ENCODE assay signal across 13 mouse cellular contexts in genomic region chr19:45153311-45154058, GRCm38 (mm10). TPM values are rescaled to one million over a fixed set of nuclear protein-coding genes. Genes with fewer than 3 reads are reported as not detected.
DNase-seq lines count a peak whose midpoint lies in the region; ATAC-seq and TF ChIP-seq lines count a peak whose summit lies in the region.
"Had no signal": no experiment of that assay in that cellular context is flagged by ENCODE, and none has a peak within 500 bp of the region (broad histone marks: within the 10 kb centered on the region; RNA-seq: fewer than 3 reads in every experiment).

No protein-coding gene starts in this region.

- H3K9me3 ChIP-seq in heart, embryonic 16.5 days (replicated peaks; ENCODE audit: control insufficient read depth, low read length) = no peaks in the 10 kb centered on the region
- no peaks in the 10 kb centered on the region for H3K9me3 ChIP-seq in ES-Bruce4 (replicated peaks; ENCODE audit: control insufficient read depth, insufficient read depth, low read length, poor library complexity, severe bottlenecking)
- H3K9me3 ChIP-seq in limb, embryonic 12.5 days = no peaks in the 10 kb centered on the region

- no peak for TF ChIP-seq POLR2A in ES-Bruce4 (IDR thresholded peaks at IDR 0.05; ENCODE audit: insufficient read depth, low read length)

- intact Hi-C loops in heart, postnatal 36 days (cut with DNase I) = no loop called here

- TF ChIP-seq CTCF in ES-Bruce4 (IDR thresholded peaks at IDR 0.05; ENCODE audit: low read depth, low read length) = no peak

- H3K4me2 ChIP-seq in heart, embryonic 16.5 days (ENCODE audit: low read depth, low read length) = peak overlapping the region; percentile 38
- peak overlapping the region; percentile 27 for H3K4me2 ChIP-seq in limb, embryonic 12.5 days

- DNase-seq in heart, postnatal 36 days = no peak
- peak; percentile 66 for DNase-seq in embryo, embryonic 10.5 days (ENCODE audit: low spot score)
- no peak for DNase-seq in thymus, postnatal 0 days (ENCODE audit: low spot score)
- DNase-seq in spleen, postnatal 14 days (ENCODE audit: low spot score in 2 of 2) = no peak
- DNase-seq: gastrocnemius, postnatal 14 days; lung, postnatal 10 days had no signal

- ATAC-seq in heart, embryonic 16.5 days (replicated peaks; ENCODE audit: extremely low read depth, insufficient read depth, low FRiP score) = no peak
- ATAC-seq in limb, embryonic 12.5 days (ENCODE audit: insufficient number of reproducible peaks, insufficient read depth, low FRiP score, low TSS enrichment, low read depth) = no peak

- WGBS in heart, embryonic 16.5 days = 2% methylated on average over 44 of the region's 44 CpGs
- WGBS in limb, embryonic 12.5 days = under 1% methylated on average over 44 of the region's 44 CpGs

- no peak overlapping the region for H3K27ac ChIP-seq in heart, embryonic 16.5 days (ENCODE audit: low read length)
- no peak overlapping the region for H3K27ac ChIP-seq in ES-Bruce4 (ENCODE audit: insufficient read depth, low read length)
- no peak overlapping the region for H3K27ac ChIP-seq in limb, embryonic 12.5 days

- peak overlapping the region; percentile 30 for H3K4me3 ChIP-seq in heart, embryonic 16.5 days (ENCODE audit: low read length)
- peak overlapping the region; percentile 4; the same call in 1 of the 2 replicates for H3K4me3 ChIP-seq in ES-Bruce4 (ENCODE audit: low read depth, low read length)
- peak overlapping the region; percentile 13 for H3K4me3 ChIP-seq in limb, embryonic 12.5 days (replicated peaks)
- H3K4me3 ChIP-seq: myocyte had no signal

- TF ChIP-seq EP300 in ES-Bruce4 (IDR thresholded peaks at IDR 0.05; ENCODE audit: insufficient read depth, low read depth, low read length) = no peak

- peaks cover 10% of the 10 kb centered on the region for H3K4me1 ChIP-seq in heart, embryonic 16.5 days (ENCODE audit: control insufficient read depth, insufficient read depth, low read length)
- no peaks in the 10 kb centered on the region for H3K4me1 ChIP-seq in ES-Bruce4 (ENCODE audit: control insufficient read depth, insufficient read depth, low read length)
- peaks cover 29% of the 10 kb centered on the region for H3K4me1 ChIP-seq in limb, embryonic 12.5 days (replicated peaks)

- peak overlapping the region; percentile 38 for H3K9ac ChIP-seq in heart, embryonic 16.5 days (ENCODE audit: low read length)
- peak overlapping the region; percentile 37; the same call in 1 of the 2 replicates for H3K9ac ChIP-seq in ES-Bruce4 (ENCODE audit: low read depth, poor library complexity, severe bottlenecking)
- H3K9ac ChIP-seq in limb, embryonic 12.5 days (replicated peaks) = no peak overlapping the region; the same call in 1 of the 2 replicates

- H3K36me3 ChIP-seq in heart, embryonic 16.5 days (ENCODE audit: control insufficient read depth, insufficient read depth) = no peaks in the 10 kb centered on the region
- no peaks in the 10 kb centered on the region for H3K36me3 ChIP-seq in ES-Bruce4 (ENCODE audit: control insufficient read depth, insufficient read depth, low read length, poor library complexity, severe bottlenecking)
- no peaks in the 10 kb centered on the region for H3K36me3 ChIP-seq in limb, embryonic 12.5 days

- H3K27me3 ChIP-seq in heart, embryonic 16.5 days (ENCODE audit: control insufficient read depth, insufficient read depth, low read length) = peaks cover 95% of the 10 kb centered on the region
- H3K27me3 ChIP-seq in ES-Bruce4 (ENCODE audit: control insufficient read depth, insufficient read depth, low read length, poor library complexity, severe bottlenecking) = peaks cover 46% of the 10 kb centered on the region
- peaks cover 97% of the 10 kb centered on the region for H3K27me3 ChIP-seq in limb, embryonic 12.5 days

RNA-seq across cellular contexts. Expression of gene Tlx1, which starts 3.0 kb away (rescaled TPM):
- polyA plus RNA-seq in heart, embryonic 16.5 days (2015; fragmentation: Nextera tagmentation; extraction: Ambion mirVana) = 0.28 and 0.87 TPM in 2 replicates
- not detected for total RNA-seq in heart, postnatal 36 days (2021)
- polyA plus RNA-seq in ES-Bruce4 (2011; ENCODE audit: insufficient read depth, insufficient read length, low read depth, missing spikeins) = not detected in 2 replicates
- 0.39 and 0.63 TPM in 2 replicates for polyA plus RNA-seq in limb, embryonic 12.5 days (2016; fragmentation: Nextera tagmentation; extraction: Ambion mirVana)
- polyA plus RNA-seq in thymus, postnatal 0 days (2015; fragmentation: Nextera tagmentation; extraction: Ambion mirVana) = 0.07 and 0.15 TPM in 2 replicates
- total RNA-seq: adrenal gland, adult 18-20 months; gastrocnemius, postnatal 14 days; left cerebral cortex, postnatal 14 days had no signal
- polyA plus RNA-seq: kidney, embryonic 16.5 days; myocyte had no signal
